Comparison of ENCODE assay signal across 8 mouse cellular contexts in the genomic region with DNA sequence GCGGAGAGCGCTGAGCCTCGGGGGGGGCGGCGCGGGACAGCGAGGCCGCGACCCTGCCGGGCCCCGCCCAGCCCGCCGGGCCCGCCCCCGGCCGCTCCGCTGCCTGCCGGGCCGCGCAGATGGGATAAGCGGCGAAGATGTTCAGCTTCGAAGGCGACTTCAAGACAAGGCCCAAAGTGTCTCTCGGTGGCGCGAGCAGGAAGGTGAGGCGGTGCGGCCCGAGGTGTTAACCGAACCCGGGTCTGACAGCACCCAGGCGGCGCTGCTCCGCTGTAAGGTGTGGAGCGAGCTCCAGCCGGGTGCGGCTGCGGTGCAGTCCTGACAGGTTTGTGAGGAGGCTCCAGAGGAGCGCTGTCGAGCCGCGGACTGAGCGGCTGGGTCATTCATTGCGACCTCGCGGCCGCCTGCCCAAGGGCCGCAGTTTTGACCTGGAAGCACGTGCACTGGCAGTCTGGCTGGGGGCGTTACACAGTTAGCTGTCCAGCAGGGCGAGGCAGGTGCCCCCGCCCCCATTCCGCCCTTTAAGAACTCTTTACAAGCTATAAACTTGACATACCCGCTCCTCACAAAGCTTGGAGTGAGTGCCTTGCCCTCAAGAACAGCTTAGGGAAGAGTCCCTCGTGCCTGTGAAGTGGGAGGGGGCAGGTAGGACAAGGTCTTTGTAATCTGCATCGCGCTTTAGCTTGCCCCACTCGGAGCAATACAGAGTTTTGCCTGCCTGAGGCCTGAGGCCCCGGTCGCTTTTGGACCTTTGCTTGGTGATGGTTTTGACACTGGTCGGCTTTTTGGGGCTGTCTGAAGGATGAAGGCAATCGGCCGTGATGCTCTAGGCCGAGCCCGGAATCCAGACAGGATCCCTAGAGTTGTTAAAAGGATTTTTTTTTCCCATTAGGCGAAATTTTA. TPM values are rescaled to one million over a fixed set of nuclear protein-coding genes. Genes with fewer than 3 reads are reported as not detected.
DNase-seq lines count a peak whose midpoint lies in the region; ATAC-seq lines count a peak whose summit lies in the region.

No protein-coding gene starts in this region.

- peak; percentile 79 for ATAC-seq in erythroblast, adult 5-6 weeks (replicated peaks; ENCODE audit: low FRiP score, poor library complexity, severe bottlenecking)
- peak; percentile 84 for ATAC-seq in kidney, embryonic 16.5 days (ENCODE audit: low FRiP score, low TSS enrichment)
- peak; percentile 65 for ATAC-seq in midbrain, embryonic 12.5 days (ENCODE audit: low FRiP score, low read depth)

- H3K4me2 ChIP-seq in kidney, embryonic 16.5 days (replicated peaks; ENCODE audit: low read depth, low read length), result peak overlapping the region; percentile 79
- H3K4me2 ChIP-seq in midbrain, embryonic 12.5 days (replicated peaks), result peak overlapping the region; percentile 88

- H3K4me3 ChIP-seq in kidney, embryonic 16.5 days (ENCODE audit: low read length), result peak overlapping the region; percentile 83
- H3K4me3 ChIP-seq in midbrain, embryonic 12.5 days, result peak overlapping the region; percentile 83

- peak overlapping the region; percentile 93 for H3K27ac ChIP-seq in kidney, embryonic 16.5 days (ENCODE audit: low read length)
- peak overlapping the region; percentile 92 for H3K27ac ChIP-seq in midbrain, embryonic 12.5 days (replicated peaks)

- peaks cover 2% of the 10 kb centered on the region; the same call in 1 of the 2 replicates for H3K27me3 ChIP-seq in kidney, embryonic 16.5 days (ENCODE audit: insufficient read depth, low read length)
- H3K27me3 ChIP-seq in midbrain, embryonic 12.5 days, result no peaks in the 10 kb centered on the region

- peaks cover 11% of the 10 kb centered on the region for H3K4me1 ChIP-seq in kidney, embryonic 16.5 days (ENCODE audit: insufficient read depth, low read length)
- peaks cover 14% of the 10 kb centered on the region for H3K4me1 ChIP-seq in midbrain, embryonic 12.5 days

- H3K36me3 ChIP-seq in kidney, embryonic 16.5 days (ENCODE audit: insufficient read depth, low read length), result peaks cover 9% of the 10 kb centered on the region; the same call in 1 of the 2 replicates
- no peaks in the 10 kb centered on the region; the same call in 1 of the 2 replicates for H3K36me3 ChIP-seq in midbrain, embryonic 12.5 days

- peak overlapping the region; percentile 81 for H3K9ac ChIP-seq in kidney, embryonic 16.5 days (replicated peaks; ENCODE audit: low read length)
- H3K9ac ChIP-seq in midbrain, embryonic 12.5 days (replicated peaks), result peak overlapping the region; percentile 86

- peak; percentile 9 for DNase-seq in layer of hippocampus, adult 9-10 months (ENCODE audit: low spot score)
- no peak for DNase-seq in layer of hippocampus, postnatal 10 days (ENCODE audit: low spot score in 2 of 2)
- DNase-seq in MN1 (ENCODE audit: low spot score), result peak; percentile 70
- DNase-seq in cerebellum, adult 9-10 months, result no peak
- DNase-seq in spleen, adult 12 weeks (ENCODE audit: low spot score), result no peak

- no peaks in the 10 kb centered on the region for H3K9me3 ChIP-seq in kidney, embryonic 16.5 days (ENCODE audit: low read length)
- no peaks in the 10 kb centered on the region for H3K9me3 ChIP-seq in midbrain, embryonic 12.5 days

- 2% methylated on average over 67 of the region's 67 CpGs for WGBS in kidney, embryonic 16.5 days
- WGBS in midbrain, embryonic 12.5 days, result 2% methylated on average over 58 of the region's 67 CpGs

RNA-seq across cellular contexts. Expression of a gene that starts 0.6 kb away (rescaled TPM):
- 10 to 100 TPM; 86.7 to 90.6 TPM for total RNA-seq in layer of hippocampus, postnatal 10 days (2021)
- 11.3 and 15.6 TPM in 2 replicates for total RNA-seq in erythroblast, adult 5-6 weeks (2015; ENCODE audit: low replicate concordance)
- total RNA-seq in erythroblast, adult 5-6 weeks (2017; ENCODE audit: low replicate concordance), result 12.9 and 16.2 TPM in 2 replicates
- polyA plus RNA-seq in kidney, embryonic 16.5 days (2015; fragmentation: Nextera tagmentation; extraction: Ambion mirVana), result 12.1 and 13.2 TPM in 2 replicates
- 43.6 and 47.6 TPM in 2 replicates for polyA plus RNA-seq in midbrain, embryonic 12.5 days (2016; fragmentation: Nextera tagmentation; extraction: Ambion mirVana)

Comparison
In these comparisons a context has a peak if more than half of its experiments do, and no peak if none do; other contexts are left out.
1. DNase-seq: peak in layer of hippocampus, adult 9-10 months (single experiment) and MN1 (single experiment); none in layer of hippocampus, postnatal 10 days (0 of 2), cerebellum, adult 9-10 months (single experiment) and spleen, adult 12 weeks (single experiment).
2. RNA of a gene that starts 0.6 kb away (total RNA-seq): 86.7 to 90.6 TPM in layer of hippocampus, postnatal 10 days; 11.3 to 16.2 TPM in erythroblast, adult 5-6 weeks; every median in the first group is over 4 times any median in the second.
3. Peak in every context shown above with its lines, with median percentiles within 50 percentile points of each other: ATAC-seq.